Mouse (Mus musculus): ENCODE data around the gene Apoo.
"Not testable (repeated sequence)": the region's sequence is repeated elsewhere in the genome, so short reads cannot be mapped to it uniquely, and the experiment has no call there.

Gene Apoo

DNA sequence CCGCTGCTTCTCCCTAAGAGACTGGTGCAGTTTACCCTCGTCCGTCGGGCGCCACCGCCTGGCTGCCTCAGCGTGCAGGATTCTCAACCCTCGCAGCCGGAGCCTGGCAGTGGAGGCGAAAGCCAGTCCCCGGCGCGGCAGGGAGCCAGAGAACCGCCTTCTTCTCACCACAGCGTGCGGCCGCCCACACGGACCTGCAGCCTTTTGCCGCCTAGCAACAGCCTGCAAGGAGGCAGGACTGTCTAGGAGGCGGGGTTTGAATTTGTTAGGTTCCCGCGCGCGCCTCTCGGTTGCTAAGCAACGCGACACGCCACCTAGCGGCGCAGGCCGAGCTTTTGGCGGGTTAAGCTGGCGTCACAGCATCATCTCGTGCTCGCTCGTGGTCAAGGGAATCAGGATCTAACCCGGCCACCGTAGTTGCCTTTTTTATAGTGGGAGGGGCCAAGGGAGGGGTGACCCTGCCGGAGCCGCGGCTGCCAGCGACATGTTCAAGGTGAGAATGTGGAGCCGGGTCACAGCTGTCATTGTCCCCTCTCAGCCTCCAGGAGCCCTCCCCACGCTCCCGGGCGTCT is at the start of gene Apoo, which contains the start of gene Fam90a1b:
Gene Apoo (plus strand): TSS at position 448 of the 572 bp plus-strand sequence.
Gene Fam90a1b (minus strand): TSS at position 108 of the 572 bp plus-strand sequence.
- peak; percentile 96 for DNase-seq

DNA sequence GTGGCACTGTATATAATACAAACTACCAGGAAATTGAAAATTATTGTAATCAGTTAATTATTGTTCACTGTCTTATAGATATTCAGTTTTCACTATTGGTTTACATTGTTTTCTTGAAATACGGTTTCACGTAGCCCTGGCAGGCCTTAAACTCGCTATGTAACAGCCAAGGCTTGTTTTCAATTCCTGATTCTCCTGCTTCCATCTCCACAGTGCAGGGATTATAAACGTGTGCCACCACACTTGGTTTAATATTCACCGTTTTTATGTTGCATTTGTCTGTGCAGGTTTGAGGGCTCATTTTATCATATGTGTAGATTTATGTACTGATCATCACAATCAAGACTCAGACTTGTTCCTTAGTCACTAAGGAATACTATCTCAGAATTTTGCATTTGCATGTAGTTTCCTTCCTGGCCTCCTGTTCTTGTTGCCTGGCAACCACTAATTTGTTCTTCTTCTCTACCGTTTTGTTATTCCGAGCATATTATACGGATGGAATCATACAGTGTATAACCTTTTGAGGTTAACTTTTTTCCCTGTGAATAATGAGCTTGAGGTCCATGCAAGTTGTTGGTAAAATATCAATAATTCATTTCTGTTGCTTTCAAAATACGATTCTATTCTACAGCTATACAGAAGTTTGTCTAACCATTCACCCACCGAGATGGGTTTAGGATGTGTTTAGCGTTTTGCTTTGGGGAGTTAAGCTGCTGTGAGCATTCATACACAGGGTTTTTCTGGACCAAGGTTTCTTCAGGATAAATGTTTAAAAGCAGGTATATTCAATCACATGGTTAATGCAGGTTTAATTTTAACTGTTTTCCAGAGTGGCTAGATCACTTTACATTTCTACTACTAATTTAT is 45.6 kb upstream of the Apoo start:
- no peak for DNase-seq

DNA sequence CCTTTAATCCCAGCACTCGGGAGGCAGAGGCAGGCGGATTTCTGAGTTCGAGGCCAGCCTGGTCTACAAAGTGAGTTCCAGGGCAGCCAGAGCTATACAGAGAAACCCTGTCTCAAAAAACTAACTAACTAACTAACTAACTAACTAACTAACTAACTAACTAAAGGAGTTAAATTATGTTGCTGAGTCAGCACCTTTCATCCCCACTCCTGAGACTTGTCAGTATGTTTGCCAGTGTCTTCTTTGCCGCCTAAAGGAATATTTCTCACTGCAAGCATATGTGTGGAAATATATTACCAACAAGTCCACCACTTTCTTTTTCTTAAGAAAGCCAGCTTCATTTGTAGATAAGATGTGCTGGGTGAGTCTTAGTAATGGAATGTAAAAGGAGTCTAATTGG is 23.3 kb upstream of the Apoo start:
- DNase-seq: not testable (repeated sequence)

DNA sequence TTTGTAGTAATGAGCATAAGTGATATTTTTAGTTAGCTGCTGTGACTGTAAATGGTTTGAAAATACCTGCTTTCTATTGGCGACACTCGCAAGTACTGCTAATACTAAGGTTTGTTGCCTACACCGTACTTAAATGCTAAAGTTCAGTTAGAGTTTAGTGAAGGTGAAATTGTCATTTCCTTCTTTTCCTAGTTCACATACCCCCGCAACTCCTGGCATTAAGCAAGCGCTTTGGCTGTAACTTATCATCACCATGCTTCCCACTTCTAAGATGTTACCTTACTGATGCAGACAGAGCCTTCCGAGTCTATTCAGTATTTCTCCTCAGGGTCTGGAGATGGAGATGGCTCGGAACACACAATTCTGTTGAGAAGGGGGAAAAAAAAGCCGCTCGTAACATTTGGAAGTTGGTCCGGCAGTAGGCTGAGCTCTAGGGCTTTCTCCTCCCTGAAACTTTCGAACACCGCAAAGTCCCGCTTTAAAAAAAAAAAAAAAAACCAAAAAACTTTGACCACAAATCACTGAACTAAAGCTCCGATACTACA is 1.5 kb upstream of the Apoo start:
- no peak for DNase-seq

DNA sequence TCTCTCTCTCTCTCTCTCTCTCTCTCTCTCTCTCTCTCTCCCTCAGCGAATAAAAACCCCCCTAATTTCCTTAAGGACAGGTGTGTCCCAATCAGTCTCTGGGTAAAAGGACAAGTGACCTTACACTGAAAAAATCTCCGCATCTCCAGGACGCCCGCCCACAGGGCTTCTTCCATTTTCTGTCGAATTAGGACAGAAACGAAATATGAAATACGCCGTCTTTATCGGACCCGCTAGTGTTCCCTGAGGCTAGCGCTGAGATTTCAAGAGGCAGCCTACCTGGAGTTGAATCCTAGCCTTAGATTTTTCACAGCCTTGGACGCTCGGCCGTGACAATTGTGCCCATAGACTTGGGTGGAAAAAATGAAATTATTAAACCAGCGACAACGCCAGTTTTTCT is 888 bp upstream of the Apoo start:
- DNase-seq: no peak

DNA sequence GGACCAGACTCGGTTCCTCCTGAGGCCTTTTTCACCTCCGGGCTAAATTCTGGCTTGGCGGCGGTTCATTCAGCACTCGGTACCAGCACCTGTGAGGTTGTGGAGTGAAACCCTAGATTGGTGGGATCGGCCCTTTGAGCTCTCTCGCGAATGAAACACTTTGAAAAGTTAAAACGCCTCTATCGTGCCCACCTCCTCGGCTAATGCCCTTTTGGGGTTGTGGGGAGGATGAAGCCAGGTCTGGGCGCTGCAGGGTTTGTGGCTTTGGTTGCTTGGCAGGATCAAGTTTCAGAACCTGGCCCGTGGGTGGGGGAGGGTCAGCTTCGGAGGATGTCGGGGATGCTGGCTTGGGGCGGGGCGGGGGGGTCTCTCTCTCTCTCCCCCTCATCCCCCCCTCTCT is 331 bp downstream of the Apoo start:
- peak; percentile 20 for DNase-seq

DNA sequence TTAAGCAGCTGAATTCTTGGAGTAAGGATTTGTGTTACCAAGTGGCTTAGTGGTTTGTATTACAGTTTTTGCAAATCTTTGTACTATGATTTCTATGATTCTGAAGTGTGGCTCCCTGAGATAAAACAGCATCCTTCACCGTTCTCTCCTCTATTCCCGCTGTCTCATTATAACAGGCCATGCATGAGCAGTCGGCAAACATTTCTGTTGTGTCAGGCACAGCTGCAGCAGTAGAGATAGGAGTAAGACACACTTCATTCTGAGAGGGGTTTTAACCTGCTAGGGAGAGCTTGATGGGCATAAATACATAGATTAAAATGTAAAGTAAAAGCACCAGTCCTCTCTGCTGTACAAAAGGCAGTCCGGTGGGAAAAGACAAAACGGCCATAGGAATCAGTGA is 11.8 kb downstream of the Apoo start:
- no peak for DNase-seq

DNA sequence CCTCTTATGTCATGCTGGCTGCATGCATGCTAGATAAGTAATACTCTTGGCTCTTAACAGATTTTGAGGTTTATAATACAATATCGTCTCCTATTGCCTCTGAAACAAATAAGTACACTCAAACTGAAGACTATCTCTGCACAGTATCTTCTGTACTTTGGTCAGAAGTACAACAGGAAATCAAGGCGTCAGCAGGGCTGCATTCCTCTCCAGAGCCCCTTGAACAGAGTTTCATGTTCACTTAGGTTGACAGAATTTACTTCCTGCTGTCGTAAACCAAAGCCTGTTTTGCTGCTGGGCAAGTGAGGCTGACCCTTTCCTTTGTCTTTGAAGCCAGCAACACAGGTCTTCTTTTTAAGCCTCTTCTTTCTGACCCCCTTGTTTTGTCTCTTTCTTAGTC is 42.1 kb downstream of the Apoo start:
- no peak for DNase-seq

DNA sequence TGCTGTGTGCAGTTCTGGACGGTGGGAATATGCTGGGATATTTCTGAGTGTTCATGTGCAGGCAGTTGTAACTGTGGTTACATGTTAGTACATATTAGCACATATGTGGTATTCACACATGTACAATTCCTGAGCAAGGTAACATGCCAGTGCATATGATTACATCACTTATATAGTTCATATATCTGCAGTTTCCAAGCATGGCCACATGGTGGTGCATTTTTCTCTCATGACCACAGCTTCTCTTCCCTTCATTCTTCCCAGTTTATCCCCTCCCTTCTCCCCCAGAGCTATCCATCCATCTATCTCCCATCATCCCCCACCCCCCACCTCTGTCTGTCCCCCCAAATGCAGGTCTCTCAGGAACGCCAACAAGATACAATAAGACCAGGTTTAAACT is 53.3 kb downstream of the Apoo start:
- no peak for DNase-seq

DNA sequence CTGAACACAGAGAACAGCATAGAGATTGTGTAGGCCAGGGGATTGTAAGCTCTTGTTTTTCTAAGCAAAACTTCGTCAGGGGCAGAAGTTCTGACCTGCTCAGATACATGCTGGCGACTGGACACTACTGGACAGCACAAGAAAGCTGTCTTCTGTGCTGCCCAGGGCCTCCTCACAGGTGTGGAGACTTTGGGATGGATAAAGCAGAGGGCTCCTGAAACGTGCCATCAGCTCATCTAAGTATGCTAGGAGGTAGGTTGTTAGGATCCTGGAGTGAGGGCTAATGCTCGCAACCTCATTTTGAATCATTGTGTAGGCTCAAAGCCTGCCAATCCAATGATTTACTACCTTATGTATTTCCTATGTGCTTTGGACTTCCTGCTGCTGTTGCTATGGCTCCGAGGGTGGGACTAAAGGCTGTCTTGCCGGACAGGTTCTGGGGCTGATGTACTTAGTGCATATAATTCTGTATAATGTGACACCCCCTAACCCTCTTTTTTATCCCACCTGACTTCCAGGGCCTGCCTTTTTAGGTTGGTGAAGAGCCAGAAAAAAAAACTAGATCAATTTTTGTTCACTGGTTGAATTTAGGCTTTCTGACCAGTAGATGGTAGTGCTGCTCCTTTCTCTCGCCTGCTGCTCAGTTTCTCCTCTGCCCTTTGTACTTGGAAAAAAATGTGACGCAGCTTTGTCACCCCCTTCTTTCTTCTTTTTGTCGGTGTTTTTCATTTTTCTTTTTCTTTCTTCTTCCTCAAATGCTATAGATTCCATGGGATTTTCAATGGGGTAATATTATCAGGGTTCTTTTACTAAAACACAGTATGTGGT is 64.8 kb downstream of the Apoo start:
- DNase-seq: peak; percentile 10

DNA sequence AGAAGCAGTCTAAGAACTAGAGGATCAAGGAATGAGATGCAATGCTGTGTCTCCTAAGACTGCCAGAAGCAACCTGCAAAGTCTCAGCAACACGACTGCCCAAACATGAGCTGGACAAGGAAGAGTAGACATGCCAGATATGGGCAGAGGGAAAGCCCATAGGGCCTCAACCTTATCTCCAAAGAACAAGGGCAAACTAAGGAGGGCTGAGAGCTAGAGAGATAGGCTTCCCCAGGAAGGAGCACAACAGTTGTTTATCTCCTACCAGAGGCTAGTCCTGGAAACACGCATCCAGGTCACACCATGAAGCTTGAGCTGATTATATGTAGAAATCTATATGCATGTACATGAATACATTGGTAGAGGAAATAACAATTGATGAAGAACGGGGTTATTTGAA is 78.5 kb downstream of the Apoo start:
- DNase-seq: not testable (repeated sequence)

DNA sequence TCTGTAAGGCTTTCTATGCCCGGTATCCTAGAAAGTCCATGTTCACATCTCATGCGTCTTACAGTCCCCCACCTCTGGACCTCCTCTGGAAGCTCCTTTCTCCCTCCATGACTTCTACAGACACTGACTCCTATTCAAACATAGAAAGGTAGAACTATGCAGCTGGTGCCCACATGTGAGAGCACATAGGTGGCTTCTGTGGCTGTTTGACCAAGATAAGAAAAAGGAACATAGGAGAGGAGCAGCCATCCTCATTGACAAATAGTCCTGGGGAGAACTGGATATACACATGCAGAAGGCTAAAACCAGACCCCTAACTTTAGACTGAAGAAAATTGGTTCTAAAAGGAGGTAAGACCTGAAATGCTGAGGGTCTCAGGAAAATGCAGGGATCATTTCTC is 79.1 kb downstream of the Apoo start:
- not testable (repeated sequence) for DNase-seq

DNA sequence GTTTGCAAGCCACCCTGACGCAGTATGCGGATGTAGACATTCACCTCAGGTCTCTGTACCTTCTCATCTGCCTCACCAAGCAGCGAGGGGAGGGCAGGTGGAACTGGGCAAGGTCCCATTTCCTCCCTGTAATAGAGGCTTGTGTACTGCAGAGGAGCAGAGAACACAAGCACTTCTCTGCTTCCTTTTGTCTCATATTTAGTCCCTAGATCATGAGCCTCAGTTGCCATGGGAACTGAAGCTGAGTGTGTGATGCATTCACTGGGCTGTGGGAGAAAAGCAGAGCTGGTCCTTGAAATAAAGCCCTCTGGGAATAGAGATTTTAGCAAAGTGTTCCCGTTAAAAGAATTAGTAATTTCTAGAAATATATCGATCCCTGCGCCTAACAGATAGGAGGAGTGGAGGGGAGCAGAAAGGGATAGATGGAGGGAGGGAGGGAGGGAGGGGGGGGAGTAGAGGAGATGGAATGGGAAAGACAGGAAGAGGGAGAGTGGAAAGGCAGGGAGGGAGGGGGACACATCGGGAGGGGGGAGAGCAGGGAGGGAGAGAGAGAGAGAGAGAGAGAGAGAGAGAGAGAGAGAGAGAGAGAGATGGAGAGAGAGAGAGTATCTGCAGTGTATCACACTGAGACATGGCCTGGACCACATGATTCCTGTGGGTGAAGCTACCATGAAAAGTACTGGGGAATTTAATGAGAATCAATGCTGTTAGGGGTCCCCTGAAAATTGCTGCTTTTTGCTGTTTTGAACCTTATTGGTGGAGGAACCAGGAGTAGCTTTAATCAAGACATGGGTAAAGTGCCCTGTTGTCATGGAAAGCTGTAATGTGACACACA is 83.3 kb downstream of the Apoo start:
- DNase-seq: not testable (repeated sequence)

DNA sequence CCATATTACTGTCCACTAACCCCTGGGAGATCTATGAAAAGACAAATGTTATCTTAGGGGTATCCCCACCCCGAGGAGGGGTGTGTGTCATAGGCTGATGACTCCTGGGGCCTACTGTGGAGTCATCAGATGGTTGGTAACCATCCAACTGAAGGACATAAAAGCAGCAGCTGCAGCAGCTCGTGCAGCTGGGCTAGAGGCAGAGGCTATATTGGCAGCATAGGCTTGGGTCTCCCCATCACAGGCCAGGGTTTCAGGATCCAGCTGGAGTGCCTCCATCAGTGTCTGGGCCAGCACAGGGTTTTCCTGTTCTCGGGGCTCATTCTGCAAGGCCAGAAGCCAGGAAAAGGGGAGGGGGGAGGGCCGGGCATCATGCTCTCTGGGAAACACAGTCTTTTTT is 92.4 kb downstream of the Apoo start:
- no peak for DNase-seq

DNA sequence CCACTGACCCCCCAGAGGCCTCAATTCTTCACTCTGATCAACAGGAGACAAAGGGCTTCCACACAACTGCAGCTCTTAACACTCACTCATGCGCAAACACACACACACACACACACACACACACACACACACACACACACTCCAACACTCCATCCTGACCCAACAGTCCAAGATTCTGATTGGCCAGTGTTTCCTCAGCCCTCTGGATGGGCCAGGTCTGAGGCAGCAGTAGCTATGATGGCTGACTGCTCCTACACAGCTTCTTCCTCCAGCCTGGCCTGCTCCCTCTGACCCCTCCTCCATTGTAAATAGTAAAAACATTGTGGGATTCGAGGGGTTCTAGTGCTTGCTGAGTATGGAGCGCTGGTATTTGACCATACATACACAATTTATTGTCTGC is 94.6 kb downstream of the Apoo start:
- not testable (repeated sequence) for DNase-seq

DNA sequence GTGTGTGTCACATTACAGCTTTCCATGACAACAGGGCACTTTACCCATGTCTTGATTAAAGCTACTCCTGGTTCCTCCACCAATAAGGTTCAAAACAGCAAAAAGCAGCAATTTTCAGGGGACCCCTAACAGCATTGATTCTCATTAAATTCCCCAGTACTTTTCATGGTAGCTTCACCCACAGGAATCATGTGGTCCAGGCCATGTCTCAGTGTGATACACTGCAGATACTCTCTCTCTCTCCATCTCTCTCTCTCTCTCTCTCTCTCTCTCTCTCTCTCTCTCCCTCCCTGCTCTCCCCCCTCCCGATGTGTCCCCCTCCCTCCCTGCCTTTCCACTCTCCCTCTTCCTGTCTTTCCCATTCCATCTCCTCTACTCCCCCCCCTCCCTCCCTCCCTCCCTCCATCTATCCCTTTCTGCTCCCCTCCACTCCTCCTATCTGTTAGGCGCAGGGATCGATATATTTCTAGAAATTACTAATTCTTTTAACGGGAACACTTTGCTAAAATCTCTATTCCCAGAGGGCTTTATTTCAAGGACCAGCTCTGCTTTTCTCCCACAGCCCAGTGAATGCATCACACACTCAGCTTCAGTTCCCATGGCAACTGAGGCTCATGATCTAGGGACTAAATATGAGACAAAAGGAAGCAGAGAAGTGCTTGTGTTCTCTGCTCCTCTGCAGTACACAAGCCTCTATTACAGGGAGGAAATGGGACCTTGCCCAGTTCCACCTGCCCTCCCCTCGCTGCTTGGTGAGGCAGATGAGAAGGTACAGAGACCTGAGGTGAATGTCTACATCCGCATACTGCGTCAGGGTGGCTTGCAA is 95.9 kb downstream of the Apoo start:
- DNase-seq: not testable (repeated sequence)
